Mouse (Mus musculus) mature B cell (primary cell): ENCODE measurements around the gene Lcor.

Experiments used
- in situ Hi-C: fragments of 300-500 bp; cut with MboI; formaldehyde crosslinking; loops from 2 replicates; pipeline ENCODE4 v1.14.3; 2019

Gene Lcor

GRCm38 (mm10) chr19:41482190-41482908, at the start of gene Lcor:
TSS of gene Lcor (plus strand) at chr19:41482637.
- in situ Hi-C loops, result no loop called here

- in situ Hi-C loops, result no loop called here
Observed at GRCm38 (mm10) chr19:41435366-41435765, 47.1 kb upstream of the Lcor start.

GRCm38 (mm10) chr19:41436461-41436860, 46.0 kb upstream of the Lcor start:
- in situ Hi-C loops, result no loop called here

- in situ Hi-C loops, result no loop called here
Observed at GRCm38 (mm10) chr19:41438953-41439352, 43.5 kb upstream of the Lcor start.

GRCm38 (mm10) chr19:41441446-41441845, 41.0 kb upstream of the Lcor start:
- in situ Hi-C loops, result no loop called here

- in situ Hi-C loops, result no loop called here
Observed at GRCm38 (mm10) chr19:41441911-41442607, 40.4 kb upstream of the Lcor start.

GRCm38 (mm10) chr19:41442608-41442969, 39.8 kb upstream of the Lcor start:
- in situ Hi-C loops, result no loop called here

- in situ Hi-C loops, result no loop called here
Observed at GRCm38 (mm10) chr19:41444491-41444890, 37.9 kb upstream of the Lcor start.

GRCm38 (mm10) chr19:41445013-41445610, 37.3 kb upstream of the Lcor start:
- in situ Hi-C loops, result no loop called here

- in situ Hi-C loops, result no loop called here
Observed at GRCm38 (mm10) chr19:41445723-41446122, 36.7 kb upstream of the Lcor start.

- in situ Hi-C loops, result no loop called here
Observed at GRCm38 (mm10) chr19:41447166-41447565, 35.3 kb upstream of the Lcor start.

GRCm38 (mm10) chr19:41447760-41448159, 34.7 kb upstream of the Lcor start:
- in situ Hi-C loops, result no loop called here

- in situ Hi-C loops, result no loop called here
Observed at GRCm38 (mm10) chr19:41449415-41450075, 32.9 kb upstream of the Lcor start.

- in situ Hi-C loops, result no loop called here
Observed at GRCm38 (mm10) chr19:41452166-41452565, 30.3 kb upstream of the Lcor start.

- in situ Hi-C loops, result no loop called here
Observed at GRCm38 (mm10) chr19:41454601-41455000, 27.8 kb upstream of the Lcor start.

GRCm38 (mm10) chr19:41455091-41455626, 27.3 kb upstream of the Lcor start:
- in situ Hi-C loops, result no loop called here

- in situ Hi-C loops, result no loop called here
Observed at GRCm38 (mm10) chr19:41457181-41457580, 25.3 kb upstream of the Lcor start.

GRCm38 (mm10) chr19:41462166-41462735, 20.2 kb upstream of the Lcor start:
- in situ Hi-C loops, result no loop called here

GRCm38 (mm10) chr19:41463841-41464240, 18.6 kb upstream of the Lcor start:
- in situ Hi-C loops, result no loop called here

- in situ Hi-C loops, result no loop called here
Observed at GRCm38 (mm10) chr19:41466475-41466874, 16.0 kb upstream of the Lcor start.

GRCm38 (mm10) chr19:41473566-41474135, 8.8 kb upstream of the Lcor start:
- in situ Hi-C loops, result no loop called here

- in situ Hi-C loops, result no loop called here
Observed at GRCm38 (mm10) chr19:41474943-41475342, 7.5 kb upstream of the Lcor start.
